Mouse (Mus musculus): Measurements from ENCODE around the gene Qprt.

- TF ChIP-seq CTCF (conservative IDR thresholded peaks at IDR 0.05; ENCODE audit: low read length) = no peak
- TF ChIP-seq NANOG (IDR thresholded peaks at IDR 0.05; ENCODE audit: borderline replicate concordance, low read length) = no peak
- TF ChIP-seq POU5F1 (IDR thresholded peaks at IDR 0.05; ENCODE audit: borderline replicate concordance, low read length) = no peak
Observed at GRCm38 (mm10) chr7:127105551-127105950, 16.5 kb downstream of the Qprt start.
